Mouse (Mus musculus) hindbrain, embryonic 13.5 days (tissue): ENCODE results near the gene Gm3015. TPM values are rescaled to one million over a fixed set of nuclear protein-coding genes. Genes with fewer than 3 reads are reported as not detected.
"Not testable (repeated sequence)": the region's sequence is repeated elsewhere in the genome, so short reads cannot be mapped to it uniquely, and the experiment has no call there.

Source experiments
- ATAC-seq: fragments of 200-750 bp; cut with Nextera tagmentation; 2 replicates; pipeline ENCODE4 v1.8.0; 2017; ENCODE audit warnings: moderate TSS enrichment; ENCODE audit not compliant: low FRiP score
- H3K27ac ChIP-seq: fragments of 300-500 bp; sonication (generic); 2 replicates; pipeline ENCODE4 v1.5.1; 2015; ENCODE audit warnings: inconsistent platforms, mild to moderate bottlenecking, moderate library complexity
- H3K27me3 ChIP-seq: fragments of 300-500 bp; sonication (generic); 2 replicates; pipeline ENCODE4 v1.6.1; 2015; ENCODE audit warnings: mild to moderate bottlenecking, inconsistent platforms
- H3K36me3 ChIP-seq: fragments of 300-500 bp; sonication (generic); 2 replicates; pipeline ENCODE4 v1.6.1; 2015; ENCODE audit warnings: mild to moderate bottlenecking, inconsistent platforms
- H3K4me1 ChIP-seq: fragments of 300-500 bp; sonication (generic); replicated peaks from 2 replicates; pipeline ENCODE4 v1.6.1; 2015; ENCODE audit warnings: inconsistent platforms
- H3K4me2 ChIP-seq: fragments of 300-500 bp; sonication (generic); 2 replicates; pipeline ENCODE4 v1.6.1; 2015; ENCODE audit warnings: inconsistent platforms, mild to moderate bottlenecking, moderate library complexity
- H3K4me3 ChIP-seq: fragments of 300-500 bp; sonication (generic); 2 replicates; pipeline ENCODE4 v1.5.1; 2015; ENCODE audit warnings: mild to moderate bottlenecking, inconsistent platforms
- H3K9ac ChIP-seq: fragments of 300-500 bp; sonication (generic); 2 replicates; pipeline ENCODE4 v1.6.1; 2015; ENCODE audit warnings: mild to moderate bottlenecking, inconsistent platforms
- H3K9me3 ChIP-seq: fragments of 300-500 bp; sonication (generic); 2 replicates; pipeline ENCODE4 v1.6.1; 2016; ENCODE audit warnings: inconsistent platforms
- WGBS: fragments of 180-500 bp; shearing (Covaris S2); methylation state at CpG from one replicate; pipeline ENCODE4 v1.1.7; 2015; 5-methylcytosine and 5-hydroxymethylcytosine counted together
- polyA plus RNA-seq: library from polyadenylated mRNA; unstranded; fragments of >200 nt; fragmentation: Nextera tagmentation; extraction: Ambion mirVana; gene quantifications from 2 replicates; pipeline ENCODE4 v1.2.1, GENCODE M21; 2015

The Gm3015 gene
- polyA plus RNA-seq: not detected in 2 replicates

GRCm38 (mm10) chr14:42768721-42769120 is at the start of gene Gm3015:
Gene Gm3015 (minus strand): TSS chr14:42768821.
- not testable (repeated sequence) for ATAC-seq, H3K4me1 ChIP-seq, H3K27me3 ChIP-seq

DNA sequence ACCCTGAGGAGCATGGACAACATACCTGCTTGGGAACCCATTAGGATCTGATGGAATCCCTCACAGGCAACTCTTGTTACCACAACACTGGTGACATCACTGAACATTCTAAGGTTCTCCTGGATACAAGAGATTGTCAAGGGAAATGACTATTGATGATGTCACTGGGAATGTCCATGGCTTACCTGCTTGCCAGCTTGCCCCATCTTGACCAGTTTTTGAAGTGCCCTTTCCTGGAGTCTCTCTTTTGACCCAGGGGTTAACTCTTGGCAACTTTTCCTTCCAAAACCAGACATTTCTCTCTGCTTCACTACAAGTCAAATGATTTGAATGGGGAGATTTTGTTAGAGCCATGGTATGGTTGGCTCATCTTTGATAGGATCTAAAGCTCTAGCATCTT is 29.3 kb upstream of the Gm3015 start, which contains the start of gene Gm10377:
Gm10377 (minus strand) TSS at position 101 of the 400 bp plus-strand sequence.
- H3K36me3 ChIP-seq, H3K4me3 ChIP-seq, H3K4me2 ChIP-seq, H3K27ac ChIP-seq, H3K4me1 ChIP-seq, H3K9ac ChIP-seq, H3K9me3 ChIP-seq, H3K27me3 ChIP-seq, ATAC-seq: not testable (repeated sequence)

More at GRCm38 (mm10) chr14:42768721-42769120, at the start of gene Gm3015:
- WGBS: 86% methylated on average over 1 of the region's 1 CpGs
- H3K27ac ChIP-seq, H3K36me3 ChIP-seq, H3K4me2 ChIP-seq, H3K4me3 ChIP-seq, H3K9me3 ChIP-seq, H3K9ac ChIP-seq: not testable (repeated sequence)

Other genes starting within 250 kb of the Gm3015 start
- not detected in 2 replicates for gene Gm8024, start 244.5 kb downstream of the Gm3015 start, polyA plus RNA-seq
- gene Gm17124, start 168.9 kb downstream of the Gm3015 start, polyA plus RNA-seq: not detected in 2 replicates
- not detected in 2 replicates for gene Gm3633, start 126.9 kb downstream of the Gm3015 start, polyA plus RNA-seq
- not detected in 2 replicates for gene Gm10378, start 112.9 kb downstream of the Gm3015 start, polyA plus RNA-seq
- gene Gm10377, start 29.2 kb upstream of the Gm3015 start, polyA plus RNA-seq: not detected in 2 replicates
- not detected in 2 replicates for gene Gm21977, start 84.7 kb upstream of the Gm3015 start, polyA plus RNA-seq
- gene Gm8082, start 224.8 kb upstream of the Gm3015 start, polyA plus RNA-seq: not detected in 2 replicates
- not detected in 2 replicates for gene Gm10376, start 246.8 kb upstream of the Gm3015 start, polyA plus RNA-seq